Mouse (Mus musculus): ENCODE measurements around the gene Cdc27. TPM values are rescaled to one million over a fixed set of nuclear protein-coding genes. Genes with fewer than 3 reads are reported as not detected.

The Cdc27 gene
- total RNA-seq (2021) = 10 to 100 TPM; 23.2 to 24.6 TPM
- 4.6 and 10.7 TPM in 2 replicates for polyA plus RNA-seq (2012; rRNA removed)
- long read RNA-seq, full-length matches to known transcripts = 2 of 5 reads
- long read RNA-seq, partial matches to known transcripts = 1 of 5 reads
- long read RNA-seq, other reads (novel, unspliced or antisense) = 2 of 5 reads

DNA sequence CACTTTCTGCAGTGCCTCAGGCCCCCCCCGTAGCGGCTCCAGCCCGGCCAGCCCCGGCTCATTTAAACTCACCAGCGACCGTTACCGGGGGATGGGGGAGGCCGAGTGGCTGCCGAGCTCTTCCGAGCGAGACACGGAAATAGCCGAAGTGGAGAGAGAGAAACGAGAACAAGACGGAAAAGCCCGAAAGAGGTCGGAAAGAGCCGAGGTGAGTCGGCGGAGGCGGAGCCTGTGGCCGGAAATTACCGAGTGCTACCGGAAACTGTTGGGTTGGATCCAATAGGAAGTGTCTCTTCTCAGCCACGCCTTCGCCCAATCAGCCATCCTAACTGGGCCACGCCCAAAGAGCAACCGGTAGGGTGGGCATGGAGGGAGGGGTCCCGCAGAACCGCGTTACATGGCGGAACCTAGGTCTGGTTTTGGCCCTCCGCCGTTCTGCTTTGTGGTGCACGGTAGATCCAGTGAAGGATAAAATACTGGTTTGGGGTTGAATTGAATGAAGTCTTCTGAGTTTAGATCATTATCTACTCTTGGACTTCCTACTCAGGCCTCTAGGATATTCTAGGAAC, at the start of gene Cdc27, which contains the start of gene Myl4:
Gene Cdc27, minus strand, starts transcription at position 215 of the 569 bp plus-strand sequence.
Gene Myl4, plus strand, starts transcription at position 258 of the 569 bp plus-strand sequence.
- peak within 1 kb of the TSS; percentile 98 for H3K27ac ChIP-seq
- DNase-seq = peak; percentile 98 to 100
- H3K36me3 ChIP-seq (ENCODE audit: control insufficient read depth, insufficient read depth, low read length) = peaks cover 11% of the 10 kb centered on the region
- WGBS = under 1% methylated on average over 35 of the region's 35 CpGs
- H3K27me3 ChIP-seq (ENCODE audit: control insufficient read depth, insufficient read depth, low read length) = no peaks in the 10 kb centered on the region
- peaks cover 6% of the 10 kb centered on the region for H3K4me1 ChIP-seq (ENCODE audit: control insufficient read depth, insufficient read depth, low read length)
- peaks cover 2% of the 10 kb centered on the region for H3K79me2 ChIP-seq (replicated peaks; ENCODE audit: control insufficient read depth, insufficient read depth, low read length)
- peak within 1 kb of the TSS; percentile 99 for H3K9ac ChIP-seq (ENCODE audit: low read depth, low read length)
- peak; percentile 26; the same call in 1 of the 2 replicates for TF ChIP-seq CTCF (IDR thresholded peaks at IDR 0.05)
- peak; percentile 24; the same call in 1 of the 2 replicates for TF ChIP-seq POLR2A (IDR thresholded peaks at IDR 0.05; ENCODE audit: insufficient read depth, low read depth, low read length)
- TF ChIP-seq EP300 (IDR thresholded peaks at IDR 0.05; ENCODE audit: insufficient read depth, low read depth, low read length) = peak; percentile 40; the same call in 1 of the 2 replicates
- peak within 1 kb of the TSS; percentile 96 for H3K4me3 ChIP-seq
- intact Hi-C loops (cut with DNase I) = no loop called here

DNA sequence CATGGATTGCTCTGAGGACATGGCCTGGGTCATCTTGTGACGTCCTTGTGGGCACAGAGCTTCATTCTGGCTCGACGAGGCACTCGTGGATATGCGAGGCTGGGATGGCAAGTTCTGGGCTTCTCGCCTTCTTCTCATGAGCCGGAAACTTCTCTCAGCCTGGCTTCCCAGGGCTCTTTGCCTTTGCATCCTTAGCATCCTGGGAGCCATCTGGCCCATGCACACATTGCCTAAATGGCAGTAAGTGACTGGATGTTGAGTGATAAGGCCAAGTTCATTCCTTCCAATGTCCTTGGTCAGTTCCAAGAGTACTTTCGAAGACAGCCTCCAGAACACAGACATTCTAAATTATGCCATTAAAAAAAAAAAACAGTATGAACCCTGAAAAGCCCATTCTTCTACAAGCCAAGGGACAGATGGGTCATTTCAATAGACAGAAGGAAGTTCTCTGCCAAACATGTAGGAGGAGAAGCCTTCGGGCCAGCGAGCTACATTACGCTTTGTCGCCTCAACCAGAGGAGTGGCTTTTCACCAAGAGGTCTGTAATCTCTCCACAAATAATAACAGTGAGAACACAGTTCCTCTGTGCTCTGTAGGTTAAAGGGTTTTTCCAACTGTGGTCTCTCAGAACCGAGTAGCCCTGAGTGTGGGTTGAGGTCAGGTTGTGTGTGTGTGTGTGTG, 49.0 kb upstream of the Cdc27 start:
- 67% methylated on average over 13 of the region's 13 CpGs for WGBS
- DNase-seq = no peak
- intact Hi-C loops (cut with DNase I) = loop anchor here (5.0 kb wide), 1 partner anchor 528 kb away; the partner anchor contains the start of gene Mettl2

DNA sequence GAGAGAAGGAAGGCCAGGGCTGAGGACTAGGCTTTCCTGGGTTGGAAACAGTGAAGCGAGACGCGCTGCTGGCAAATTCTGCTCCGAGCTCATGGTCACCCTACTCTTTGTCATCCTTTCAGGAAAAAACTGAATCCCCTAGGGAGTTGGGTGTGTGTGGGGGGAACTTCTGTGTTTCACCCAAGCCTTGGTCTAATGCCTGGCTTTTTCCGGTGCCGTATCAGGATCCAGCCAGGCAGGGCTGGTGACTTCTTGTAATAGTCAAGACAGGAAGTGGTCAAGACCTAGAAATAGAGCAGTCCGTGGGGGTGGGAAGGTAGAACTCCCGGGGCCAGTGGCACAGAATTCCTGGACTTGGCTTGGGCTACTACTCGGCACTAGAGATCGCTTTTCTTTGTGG, 45.9 kb upstream of the Cdc27 start:
- Histone ChIP-seq H3K36me3 (ENCODE audit: control insufficient read depth, insufficient read depth, low read length) (no peaks in the 10 kb centered on the region), H3K4me3 (no peak overlapping the region), H3K27me3 (ENCODE audit: control insufficient read depth, insufficient read depth, low read length) (no peaks in the 10 kb centered on the region), H3K9ac (ENCODE audit: low read depth, low read length) (no peak overlapping the region), H3K79me2 (replicated peaks; ENCODE audit: control insufficient read depth, insufficient read depth, low read length) (no peaks in the 10 kb centered on the region), H3K27ac (no peak overlapping the region; the same call in 1 of the 2 replicates), H3K4me1 (ENCODE audit: control insufficient read depth, insufficient read depth, low read length) (no peaks in the 10 kb centered on the region)
- TF ChIP-seq POLR2A (IDR thresholded peaks at IDR 0.05; ENCODE audit: insufficient read depth, low read depth, low read length) = no peak
- no peak for TF ChIP-seq EP300 (IDR thresholded peaks at IDR 0.05; ENCODE audit: insufficient read depth, low read depth, low read length)
- DNase-seq = peak in 1 of 2 experiments; percentile 32
- WGBS = 22% methylated on average over 10 of the region's 10 CpGs
- intact Hi-C loops (cut with DNase I) = loop anchor here (5.0 kb wide), 1 partner anchor 531 kb away; the partner anchor contains the start of gene Mettl2

More for the DNA sequence above, 49.0 kb upstream of the Cdc27 start:
- H3K9ac ChIP-seq (ENCODE audit: low read depth, low read length) = no peak overlapping the region
- no peaks in the 10 kb centered on the region for H3K4me1 ChIP-seq (ENCODE audit: control insufficient read depth, insufficient read depth, low read length)
- TF ChIP-seq CTCF (IDR thresholded peaks at IDR 0.05) (no peak), POLR2A (IDR thresholded peaks at IDR 0.05; ENCODE audit: insufficient read depth, low read depth, low read length) (no peak)
- H3K27me3 ChIP-seq (ENCODE audit: control insufficient read depth, insufficient read depth, low read length) = no peaks in the 10 kb centered on the region
- H3K27ac ChIP-seq = no peak overlapping the region
- no peaks in the 10 kb centered on the region for H3K79me2 ChIP-seq (replicated peaks; ENCODE audit: control insufficient read depth, insufficient read depth, low read length)
- H3K4me3 ChIP-seq = no peak overlapping the region
- H3K36me3 ChIP-seq (ENCODE audit: control insufficient read depth, insufficient read depth, low read length) = no peaks in the 10 kb centered on the region

DNA sequence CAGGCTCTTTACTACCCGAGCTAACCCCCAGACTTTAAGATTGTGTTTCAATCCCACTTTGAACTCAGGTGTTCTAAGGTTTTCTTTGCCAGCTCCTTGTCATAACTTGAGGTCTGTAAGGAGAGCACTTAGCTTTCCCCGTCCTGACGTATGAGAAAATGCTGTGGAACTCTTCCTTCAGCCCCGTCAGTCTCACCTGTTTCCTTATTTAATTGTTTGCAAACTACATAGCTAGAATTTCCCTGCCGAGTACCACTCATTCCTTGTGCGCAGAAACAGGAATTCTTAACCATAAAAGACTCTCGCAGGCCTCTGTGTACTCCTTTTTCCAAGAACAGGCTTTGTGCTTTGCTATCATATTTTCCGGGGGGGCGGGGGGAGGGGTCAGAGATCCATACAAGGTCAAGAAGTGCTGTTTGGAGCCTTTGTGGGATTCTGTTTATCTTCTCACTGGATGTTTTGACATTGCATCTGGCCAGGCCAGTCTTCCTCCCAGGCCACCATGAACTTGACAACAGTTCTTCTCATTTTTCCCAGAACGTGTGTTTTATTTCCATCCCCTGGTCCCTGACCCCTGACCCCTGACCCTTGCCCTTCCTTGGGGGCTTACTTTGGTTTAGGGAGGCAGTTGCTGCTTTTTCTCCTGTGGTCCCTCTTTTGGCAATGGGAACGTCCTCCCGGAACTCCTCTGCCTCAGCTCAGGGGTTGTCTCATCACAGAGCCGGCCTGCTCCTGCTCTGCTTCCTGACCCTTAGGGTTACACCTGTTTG, 41.8 kb upstream of the Cdc27 start:
- 64% methylated on average over 13 of the region's 13 CpGs for WGBS
- TF ChIP-seq EP300 (IDR thresholded peaks at IDR 0.05; ENCODE audit: insufficient read depth, low read depth, low read length) = no peak
- no peak for TF ChIP-seq CTCF (IDR thresholded peaks at IDR 0.05)
- no peak for TF ChIP-seq POLR2A (IDR thresholded peaks at IDR 0.05; ENCODE audit: insufficient read depth, low read depth, low read length)
- Histone ChIP-seq H3K79me2 (replicated peaks; ENCODE audit: control insufficient read depth, insufficient read depth, low read length) (no peaks in the 10 kb centered on the region), H3K27ac (no peak overlapping the region), H3K4me1 (ENCODE audit: control insufficient read depth, insufficient read depth, low read length) (0 out of 2 replicates have a peak, but pooled peaks cover 1% of the 10 kb centered on the region), H3K27me3 (ENCODE audit: control insufficient read depth, insufficient read depth, low read length) (no peaks in the 10 kb centered on the region), H3K9ac (ENCODE audit: low read depth, low read length) (no peak overlapping the region), H3K4me3 (no peak overlapping the region), H3K36me3 (ENCODE audit: control insufficient read depth, insufficient read depth, low read length) (no peaks in the 10 kb centered on the region)
- no peak for DNase-seq
- intact Hi-C loops (cut with DNase I) = loop anchor here (5.0 kb wide), 2 partner anchors 55 to 175 kb away; no protein-coding TSS in a partner anchor

DNA sequence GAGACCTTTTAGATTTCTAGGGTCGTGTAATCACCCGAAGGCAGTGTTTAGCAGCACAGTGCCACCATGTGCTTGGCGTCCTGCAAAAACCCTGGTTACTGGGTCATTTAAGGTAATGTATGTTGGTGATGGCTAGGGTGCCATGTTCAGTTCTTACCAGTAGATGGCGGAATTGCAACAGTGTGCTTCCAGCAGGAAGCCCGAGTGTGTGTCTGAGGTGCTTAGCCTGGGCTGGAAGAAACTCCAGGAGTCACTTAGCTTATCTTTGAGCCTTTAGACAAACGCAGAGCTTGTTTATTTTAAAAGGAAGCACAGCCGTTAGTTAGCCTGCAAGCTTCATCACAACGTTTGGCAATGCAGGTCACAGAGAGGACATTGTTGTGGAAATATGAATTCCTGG, 39.7 kb upstream of the Cdc27 start:
- Histone ChIP-seq H3K36me3 (ENCODE audit: control insufficient read depth, insufficient read depth, low read length) (no peaks in the 10 kb centered on the region), H3K27ac (no peak overlapping the region), H3K79me2 (replicated peaks; ENCODE audit: control insufficient read depth, insufficient read depth, low read length) (no peaks in the 10 kb centered on the region), H3K9ac (ENCODE audit: low read depth, low read length) (no peak overlapping the region), H3K4me1 (ENCODE audit: control insufficient read depth, insufficient read depth, low read length) (0 out of 2 replicates have a peak, but pooled peaks cover 1% of the 10 kb centered on the region), H3K27me3 (ENCODE audit: control insufficient read depth, insufficient read depth, low read length) (no peaks in the 10 kb centered on the region), H3K4me3 (no peak overlapping the region)
- under 1% methylated on average over 8 of the region's 8 CpGs for WGBS
- peak; percentile 67 to 78 for DNase-seq
- TF ChIP-seq POLR2A (IDR thresholded peaks at IDR 0.05; ENCODE audit: insufficient read depth, low read depth, low read length) (no peak), CTCF (IDR thresholded peaks at IDR 0.05) (no peak; the same call in 1 of the 2 replicates), EP300 (IDR thresholded peaks at IDR 0.05; ENCODE audit: insufficient read depth, low read depth, low read length) (peak; percentile 86)
- intact Hi-C loops (cut with DNase I) = loop anchor here (5.0 kb wide), 2 partner anchors 57 to 177 kb away; no protein-coding TSS in a partner anchor
